Mouse (Mus musculus): Measurements from ENCODE around the gene Dlg4.

- no peak for TF ChIP-seq CTCF (IDR thresholded peaks at IDR 0.05; ENCODE audit: insufficient read depth, low read depth, low read length)
- TF ChIP-seq POLR2A (IDR thresholded peaks at IDR 0.05; ENCODE audit: insufficient read depth, low read depth, low read length), result no peak
These were observed 6.7 kb upstream of the Dlg4 start for GRCm38 (mm10) chr11:70010033-70010432.
